Mouse (Mus musculus) ovary, postnatal 10 days (tissue): ENCODE measurements around the gene Hsp90ab1.

Experiments
- DNase-seq: peaks from one replicate; pipeline ENCODE4 v3.0.0; 2022; ENCODE audit warnings: low spot score

Gene Hsp90ab1

GRCm38 (mm10) chr17:45542705-45543104 is 30.4 kb downstream of the Hsp90ab1 start:
- no peak for DNase-seq

- no peak for DNase-seq
Measured at GRCm38 (mm10) chr17:45542129-45542528, 30.9 kb downstream of the Hsp90ab1 start.

- no peak for DNase-seq
Measured at GRCm38 (mm10) chr17:45539664-45540063, 33.4 kb downstream of the Hsp90ab1 start.

GRCm38 (mm10) chr17:45538394-45538793 is 34.7 kb downstream of the Hsp90ab1 start:
- no peak for DNase-seq

- DNase-seq, result no peak
Measured at GRCm38 (mm10) chr17:45536264-45536663, 36.8 kb downstream of the Hsp90ab1 start.

GRCm38 (mm10) chr17:45532896-45533295 is 40.2 kb downstream of the Hsp90ab1 start:
- no peak for DNase-seq

GRCm38 (mm10) chr17:45530346-45530782 is 42.7 kb downstream of the Hsp90ab1 start:
- no peak for DNase-seq

GRCm38 (mm10) chr17:45526571-45526970 is 46.5 kb downstream of the Hsp90ab1 start:
- DNase-seq, result no peak

- DNase-seq, result no peak
Measured at GRCm38 (mm10) chr17:45524961-45525360, 48.1 kb downstream of the Hsp90ab1 start.

- DNase-seq, result no peak
Measured at GRCm38 (mm10) chr17:45523263-45523662, 49.8 kb downstream of the Hsp90ab1 start, which contains the start of gene Tcte1. TSS of gene Tcte1 (plus strand) at chr17:45523434.

- no peak for DNase-seq
Measured at GRCm38 (mm10) chr17:45520136-45520535, 52.9 kb downstream of the Hsp90ab1 start.

GRCm38 (mm10) chr17:45518766-45519475 is 54.1 kb downstream of the Hsp90ab1 start:
- no peak for DNase-seq
